Mouse (Mus musculus) testis, adult 2 months (tissue): ENCODE data around the gene Hoxb1. TPM values are rescaled to one million over a fixed set of nuclear protein-coding genes. Genes with fewer than 3 reads are reported as not detected.

ENCODE experiments used
- H3K27ac ChIP-seq: fragments of 200-500 bp; 2 replicates; pipeline ENCODE4 v1.5.1; 2012; ENCODE audit warnings: low read depth, low read length; ENCODE audit not compliant: control insufficient read depth, insufficient read depth
- H3K27me3 ChIP-seq: fragments of 200-500 bp; 2 replicates; pipeline ENCODE4 v1.6.1; 2012; ENCODE audit warnings: mild to moderate bottlenecking, low read length, moderate library complexity; ENCODE audit not compliant: control insufficient read depth, insufficient read depth
- H3K36me3 ChIP-seq: fragments of 200-500 bp; 2 replicates; pipeline ENCODE4 v1.6.1; 2012; ENCODE audit warnings: mild to moderate bottlenecking, low read length; ENCODE audit not compliant: control insufficient read depth, insufficient read depth
- H3K4me1 ChIP-seq: fragments of 200-500 bp; 2 replicates; pipeline ENCODE4 v1.6.1; 2012; ENCODE audit warnings: low read length; ENCODE audit not compliant: control insufficient read depth, insufficient read depth
- H3K4me3 ChIP-seq: fragments of 200-500 bp; 2 replicates; pipeline ENCODE4 v1.5.1; 2012; ENCODE audit warnings: low read depth, mild to moderate bottlenecking, low read length, moderate library complexity, mixed read lengths; ENCODE audit not compliant: control insufficient read depth
- CTCF ChIP-seq: fragments of 200-500 bp; IDR thresholded peaks from 2 replicates; pipeline ENCODE4 v1.5.1; 2012; ENCODE audit warnings: low read depth, mild to moderate bottlenecking, inconsistent platforms, low read length, moderate library complexity; ENCODE audit not compliant: control insufficient read depth, insufficient read depth, insufficient replicate concordance
- POLR2A ChIP-seq: fragments of 200-500 bp; IDR thresholded peaks from 2 replicates; pipeline ENCODE4 v1.6.1; 2012; ENCODE audit warnings: low read depth, mild to moderate bottlenecking, inconsistent platforms, low read length, moderate library complexity; ENCODE audit not compliant: control insufficient read depth
- polyA plus RNA-seq: library from polyadenylated mRNA; depleted of rRNA; stranded (reverse); fragments of >200 nt; gene quantifications from 2 replicates; pipeline ENCODE4 v1.2.3, GENCODE M21; 2012

The Hoxb1 gene
- polyA plus RNA-seq, 1 experiment = not detected

DNA sequence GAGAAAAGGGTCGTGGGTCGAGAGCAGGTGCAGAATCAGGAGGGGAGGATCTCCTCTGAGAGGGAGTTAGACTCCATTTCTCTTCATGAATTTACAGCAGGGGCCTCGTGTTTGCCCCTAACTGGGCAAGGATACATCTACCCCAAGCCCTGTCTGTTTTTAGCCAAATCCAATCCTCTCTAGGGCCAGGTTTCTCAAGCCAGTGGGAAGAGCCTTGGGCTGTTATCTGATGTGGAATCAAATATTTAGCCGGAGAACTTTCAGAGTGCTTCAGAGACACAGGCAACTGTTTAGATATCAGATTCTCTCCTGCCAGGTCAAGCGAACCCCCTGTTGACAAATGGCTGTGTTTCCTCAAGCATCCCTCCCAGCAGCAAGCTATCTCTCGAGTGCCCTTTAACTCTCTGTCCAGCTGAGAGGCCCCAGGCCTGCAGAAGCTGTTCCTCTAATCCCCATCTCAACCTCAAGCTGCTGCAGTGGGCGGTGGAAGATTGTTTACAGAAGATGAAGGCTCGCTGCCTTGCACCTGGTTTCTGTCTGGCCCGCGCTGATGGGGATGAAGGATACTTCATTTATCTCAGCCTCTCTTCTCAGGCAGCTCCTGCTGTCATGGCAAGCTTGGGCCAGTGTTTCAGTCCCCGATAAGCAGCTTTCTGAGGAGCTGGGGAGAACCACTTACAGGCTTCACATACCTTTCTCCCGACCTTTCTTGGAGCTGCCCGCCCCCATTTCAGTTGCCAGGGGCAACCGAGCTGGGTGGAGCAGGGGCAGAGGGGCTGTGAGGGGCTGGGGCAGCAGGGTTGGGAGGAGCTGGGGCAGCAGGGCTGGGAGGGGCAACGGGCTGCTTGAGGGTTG is 31.4 kb downstream of the Hoxb1 start:
- Histone ChIP-seq H3K27me3 (no peaks in the 10 kb centered on the region), H3K36me3 (no peaks in the 10 kb centered on the region), H3K4me1 (peaks cover 7% of the 10 kb centered on the region), H3K27ac (no peak overlapping the region), H3K4me3 (peak overlapping the region; percentile 69)
- TF ChIP-seq CTCF (no peak), POLR2A (no peak)

- TF ChIP-seq CTCF (no peak), POLR2A (no peak)
- Histone ChIP-seq H3K36me3 (no peaks in the 10 kb centered on the region), H3K4me1 (peaks cover 7% of the 10 kb centered on the region), H3K27ac (no peak overlapping the region), H3K4me3 (no peak overlapping the region), H3K27me3 (no peaks in the 10 kb centered on the region)
Measured at GRCm38 (mm10) chr11:96397806-96398335, 32.3 kb downstream of the Hoxb1 start.

DNA sequence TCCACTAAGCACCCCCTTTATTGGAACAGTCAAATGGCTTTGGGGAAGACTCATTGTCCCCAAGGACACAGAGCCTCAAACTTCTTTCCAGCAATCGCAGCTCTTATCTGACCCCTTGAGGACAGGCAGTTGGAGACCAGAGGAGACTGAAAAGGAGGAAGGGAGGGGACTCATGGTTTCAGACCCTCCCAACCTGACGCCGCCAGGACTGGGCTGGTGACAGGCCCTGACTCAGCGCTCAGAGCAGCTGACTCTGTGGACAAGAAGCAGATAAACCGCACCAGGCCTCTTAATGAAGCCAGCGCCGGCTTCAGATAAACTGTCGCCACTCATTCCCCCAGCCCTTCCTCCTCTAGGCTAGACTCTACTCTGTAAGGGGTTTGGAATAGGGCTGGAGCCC is 34.4 kb downstream of the Hoxb1 start:
- peaks cover 7% of the 10 kb centered on the region for H3K4me1 ChIP-seq

GRCm38 (mm10) chr11:96404016-96404604 is 38.6 kb downstream of the Hoxb1 start:
- H3K36me3 ChIP-seq = no peaks in the 10 kb centered on the region
- TF ChIP-seq CTCF (no peak), POLR2A (no peak)
- H3K4me3 ChIP-seq = no peak overlapping the region
- peaks cover 5% of the 10 kb centered on the region; the same call in 1 of the 2 replicates for H3K4me1 ChIP-seq
- H3K27me3 ChIP-seq = no peaks in the 10 kb centered on the region
- H3K27ac ChIP-seq = no peak overlapping the region

More for the DNA sequence above, 34.4 kb downstream of the Hoxb1 start:
- TF ChIP-seq CTCF (no peak), POLR2A (no peak)
- Histone ChIP-seq H3K36me3 (no peaks in the 10 kb centered on the region), H3K27ac (no peak overlapping the region), H3K4me3 (no peak overlapping the region), H3K27me3 (no peaks in the 10 kb centered on the region)

DNA sequence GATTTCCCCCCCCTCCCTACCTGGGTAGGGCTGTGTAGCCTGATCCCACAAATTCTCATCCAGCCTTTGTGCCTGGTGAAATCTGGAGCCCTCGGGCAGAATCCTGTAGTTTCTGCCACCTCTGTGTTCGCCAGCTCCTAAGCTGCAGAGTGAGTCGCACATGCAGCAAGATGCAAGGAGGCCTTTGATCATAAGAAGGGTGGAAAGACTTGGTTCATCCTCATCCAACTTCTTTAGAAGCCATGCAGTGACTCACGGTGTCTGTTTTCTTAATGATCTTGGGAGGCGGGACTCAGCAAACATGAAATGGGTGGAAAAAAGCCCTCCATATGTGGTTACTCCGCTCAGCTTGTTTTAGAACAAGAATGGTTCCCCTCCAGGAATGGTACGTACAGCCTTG is 39.3 kb downstream of the Hoxb1 start:
- H3K4me3 ChIP-seq = no peak overlapping the region
- H3K27ac ChIP-seq = no peak overlapping the region
- no peaks in the 10 kb centered on the region for H3K27me3 ChIP-seq
- peaks cover 5% of the 10 kb centered on the region; the same call in 1 of the 2 replicates for H3K4me1 ChIP-seq
- no peak for TF ChIP-seq CTCF
- no peak for TF ChIP-seq POLR2A
- H3K36me3 ChIP-seq = no peaks in the 10 kb centered on the region

GRCm38 (mm10) chr11:96405541-96405940 is 40.0 kb downstream of the Hoxb1 start:
- H3K27me3 ChIP-seq = no peaks in the 10 kb centered on the region
- peaks cover 5% of the 10 kb centered on the region; the same call in 1 of the 2 replicates for H3K4me1 ChIP-seq
- H3K36me3 ChIP-seq = no peaks in the 10 kb centered on the region
- no peak overlapping the region for H3K27ac ChIP-seq
- TF ChIP-seq POLR2A = no peak
- no peak for TF ChIP-seq CTCF
- no peak overlapping the region for H3K4me3 ChIP-seq
